Mouse (Mus musculus) embryonic facial prominence, embryonic 11.5 days (tissue): ENCODE data around the gene Zcchc14. TPM values are rescaled to one million over a fixed set of nuclear protein-coding genes. Genes with fewer than 3 reads are reported as not detected.
"Not testable (repeated sequence)": the region's sequence is repeated elsewhere in the genome, so short reads cannot be mapped to it uniquely, and the experiment has no call there.

Experiments used
- ATAC-seq: fragments of 200-750 bp; cut with Nextera tagmentation; replicated peaks from 2 replicates; pipeline ENCODE4 v1.8.0; 2017; ENCODE audit warnings: low read depth; ENCODE audit not compliant: insufficient number of reproducible peaks, low FRiP score, low TSS enrichment
- DNase-seq: peaks from one replicate; pipeline ENCODE4 v3.0.0-alpha.2; 2015; ENCODE audit warnings: low spot score
- H3K27ac ChIP-seq: fragments of 300-500 bp; sonication (generic); replicated peaks from 2 replicates; pipeline ENCODE4 v1.5.1; 2014; ENCODE audit warnings: mild to moderate bottlenecking, low read depth, low read length, control low read depth
- H3K27me3 ChIP-seq: fragments of 300-500 bp; sonication (generic); 2 replicates; pipeline ENCODE4 v1.6.1; 2014; ENCODE audit warnings: mild to moderate bottlenecking, low read length, moderate library complexity, mixed read lengths; ENCODE audit not compliant: control insufficient read depth, insufficient read depth
- H3K36me3 ChIP-seq: fragments of 300-500 bp; sonication (generic); replicated peaks from 2 replicates; pipeline ENCODE4 v1.6.1; 2014; ENCODE audit warnings: low read depth, mild to moderate bottlenecking, low read length, moderate library complexity, mixed read lengths; ENCODE audit not compliant: control insufficient read depth, insufficient read depth
- H3K4me1 ChIP-seq: fragments of 300-500 bp; sonication (generic); 2 replicates; pipeline ENCODE4 v1.6.1; 2014; ENCODE audit warnings: low read length, mixed read lengths; ENCODE audit not compliant: control insufficient read depth, insufficient read depth
- H3K4me2 ChIP-seq: fragments of 300-500 bp; sonication (generic); 2 replicates; pipeline ENCODE4 v1.6.1; 2014; ENCODE audit warnings: low read depth, mild to moderate bottlenecking, control low read depth, low read length, moderate library complexity
- H3K4me3 ChIP-seq: fragments of 300-500 bp; sonication (generic); 2 replicates; pipeline ENCODE4 v1.5.1; 2014; ENCODE audit warnings: low read depth, low read length, control low read depth
- H3K9ac ChIP-seq: fragments of 300-500 bp; sonication (generic); replicated peaks from 2 replicates; pipeline ENCODE4 v1.6.1; 2014; ENCODE audit warnings: mild to moderate bottlenecking, control low read depth, low read length
- H3K9me3 ChIP-seq: fragments of 300-500 bp; sonication (generic); replicated peaks from 2 replicates; pipeline ENCODE4 v1.6.1; 2016; ENCODE audit warnings: mild to moderate bottlenecking, low read length, inconsistent platforms, mixed read lengths; ENCODE audit not compliant: control insufficient read depth
- WGBS: fragments of 180-500 bp; shearing (Covaris S2); extraction: QIAGEN DNeasy Blood & Tissue Kit; methylation state at CpG from one replicate; pipeline ENCODE4 v1.1.7; 2014; 5-methylcytosine and 5-hydroxymethylcytosine counted together
- polyA plus RNA-seq: library from polyadenylated mRNA; unstranded; fragments of >200 nt; fragmentation: Nextera tagmentation; extraction: Ambion mirVana; gene quantifications from 2 replicates; pipeline ENCODE4 v1.2.1, GENCODE M21; 2014

The Zcchc14 gene
- polyA plus RNA-seq, 1 experiment from 2014 or later, result 17.4 TPM

DNA sequence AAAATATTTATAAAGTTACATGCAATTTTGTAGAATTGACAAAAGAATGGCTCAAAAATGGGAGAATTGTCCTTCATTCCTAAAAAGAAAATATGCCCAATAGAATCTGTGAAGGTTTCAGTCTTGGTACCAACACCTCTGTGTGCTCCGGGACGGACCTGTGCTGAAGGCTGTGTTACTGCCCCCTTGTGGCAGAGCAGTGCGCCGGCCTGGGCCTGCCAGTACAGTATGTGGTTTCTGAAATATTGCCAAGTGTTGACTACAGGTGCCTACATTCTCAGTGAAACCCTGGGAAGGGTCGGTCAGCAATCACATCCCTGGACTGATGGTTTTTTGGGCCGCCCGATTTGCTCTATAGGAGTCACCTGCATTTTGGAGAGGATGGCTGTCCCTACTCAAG lies 53.8 kb downstream of the Zcchc14 start:
- peaks cover 13% of the 10 kb centered on the region for H3K36me3 ChIP-seq
- H3K4me2 ChIP-seq, result no peak overlapping the region
- no peak overlapping the region for H3K9ac ChIP-seq
- no peak overlapping the region for H3K27ac ChIP-seq
- H3K4me3 ChIP-seq, result no peak overlapping the region
- WGBS, result 33% methylated on average over 7 of the region's 7 CpGs
- no peaks in the 10 kb centered on the region for H3K4me1 ChIP-seq
- peak; percentile 74; the same call in 1 of the 2 replicates for ATAC-seq
- H3K27me3 ChIP-seq, result no peaks in the 10 kb centered on the region
- peak; percentile 84 for DNase-seq
- no peaks in the 10 kb centered on the region for H3K9me3 ChIP-seq

DNA sequence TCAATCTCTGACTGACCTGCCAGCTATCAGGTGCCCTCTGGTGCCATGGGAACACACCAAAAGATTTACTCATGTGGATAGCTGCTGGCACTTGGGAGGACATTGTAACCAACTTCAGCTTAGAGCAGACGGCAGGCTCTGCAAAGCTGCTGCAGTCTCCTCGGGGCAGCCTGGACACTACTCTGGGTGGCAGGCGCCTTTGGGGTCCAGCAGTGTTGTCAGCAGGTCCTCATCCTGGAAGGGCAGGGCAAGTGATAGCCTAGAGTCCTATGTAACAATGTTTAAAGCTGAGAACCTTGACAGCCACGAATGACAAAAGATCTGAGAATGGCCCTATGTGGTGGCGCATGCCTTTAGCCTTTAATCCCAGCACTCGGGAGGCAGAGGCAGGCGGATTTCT lies 54.5 kb downstream of the Zcchc14 start:
- WGBS, result 91% methylated on average over 7 of the region's 7 CpGs
- H3K9me3 ChIP-seq, result no peaks in the 10 kb centered on the region
- peaks cover 10% of the 10 kb centered on the region for H3K36me3 ChIP-seq
- ATAC-seq, result no peak
- H3K4me1 ChIP-seq, result no peaks in the 10 kb centered on the region
- H3K4me3 ChIP-seq, result no peak overlapping the region
- no peak overlapping the region for H3K9ac ChIP-seq
- H3K27ac ChIP-seq, result no peak overlapping the region
- H3K27me3 ChIP-seq, result no peaks in the 10 kb centered on the region
- no peak for DNase-seq
- no peak overlapping the region for H3K4me2 ChIP-seq

DNA sequence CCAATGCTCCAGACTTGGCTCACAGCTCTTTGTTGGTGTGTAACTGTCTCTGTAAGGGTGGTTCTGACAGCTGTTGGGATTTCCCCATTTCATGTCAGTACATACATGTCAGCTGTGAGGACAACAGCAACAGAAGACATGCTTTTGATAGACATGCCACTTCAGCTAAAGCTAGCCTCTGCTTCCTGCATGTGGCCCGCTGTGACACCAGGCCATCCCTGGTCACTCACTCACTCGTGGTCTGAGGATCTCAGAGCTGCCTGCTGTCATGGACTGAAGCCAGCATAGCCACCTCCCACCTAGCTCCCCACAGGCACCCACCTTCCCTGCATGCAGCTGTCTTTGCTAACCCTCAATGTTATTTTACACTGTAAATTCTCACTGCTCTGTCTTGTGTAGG lies 55.2 kb downstream of the Zcchc14 start:
- H3K4me1 ChIP-seq, ATAC-seq, DNase-seq, H3K4me3 ChIP-seq, H3K9me3 ChIP-seq, H3K36me3 ChIP-seq, H3K9ac ChIP-seq, H3K4me2 ChIP-seq, H3K27me3 ChIP-seq, H3K27ac ChIP-seq: not testable (repeated sequence)
- WGBS, result 93% methylated on average over 2 of the region's 2 CpGs

GRCm38 (mm10) chr8:121593983-121594382 lies 58.7 kb downstream of the Zcchc14 start:
- Histone ChIP-seq H3K4me1 (peaks cover 2% of the 10 kb centered on the region), H3K9me3 (no peaks in the 10 kb centered on the region), H3K36me3 (peaks cover 3% of the 10 kb centered on the region), H3K27me3 (no peaks in the 10 kb centered on the region), H3K27ac (no peak overlapping the region), H3K4me3 (no peak overlapping the region), H3K9ac (no peak overlapping the region), H3K4me2 (no peak overlapping the region)
- ATAC-seq, result no peak
- 73% methylated on average over 9 of the region's 9 CpGs for WGBS
- no peak for DNase-seq

DNA sequence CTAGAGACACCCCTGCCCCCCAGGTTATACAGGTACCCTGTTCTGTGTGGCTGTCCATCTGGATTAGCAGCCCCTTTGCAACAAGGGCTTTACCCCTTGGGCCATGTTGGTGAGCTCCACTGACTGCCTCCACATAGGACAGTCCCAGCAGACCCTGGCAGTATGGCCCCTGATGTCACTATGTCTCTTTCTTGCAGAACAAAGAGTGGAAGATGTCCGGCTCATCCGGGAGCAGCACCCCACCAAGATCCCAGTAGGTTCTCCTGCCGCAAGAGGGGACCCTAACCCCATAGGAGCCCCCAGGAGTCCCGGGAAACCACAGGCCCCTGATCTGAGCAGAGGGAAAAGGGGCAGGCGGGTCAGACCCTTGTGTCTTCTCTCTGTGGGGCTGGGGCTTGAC lies 59.4 kb downstream of the Zcchc14 start:
- ATAC-seq (no peak), DNase-seq (no peak)
- no peaks in the 10 kb centered on the region for H3K9me3 ChIP-seq
- WGBS, result 83% methylated on average over 5 of the region's 5 CpGs
- H3K4me2 ChIP-seq, result no peak overlapping the region
- peaks cover 3% of the 10 kb centered on the region for H3K36me3 ChIP-seq
- H3K9ac ChIP-seq, result no peak overlapping the region
- no peak overlapping the region for H3K27ac ChIP-seq
- no peak overlapping the region for H3K4me3 ChIP-seq
- H3K27me3 ChIP-seq, result no peaks in the 10 kb centered on the region
- H3K4me1 ChIP-seq, result peaks cover 2% of the 10 kb centered on the region

- Histone ChIP-seq H3K4me2 (peak overlapping the region; percentile 79), H3K27me3 (no peaks in the 10 kb centered on the region), H3K27ac (no peak overlapping the region), H3K4me1 (peaks cover 2% of the 10 kb centered on the region), H3K36me3 (peaks cover 3% of the 10 kb centered on the region), H3K9ac (peak overlapping the region; percentile 84), H3K4me3 (peak overlapping the region; percentile 88), H3K9me3 (no peaks in the 10 kb centered on the region)
- 14% methylated on average over 20 of the region's 20 CpGs for WGBS
- DNase-seq, result peak; percentile 62
- peak; percentile 21; the same call in 1 of the 2 replicates for ATAC-seq
Measured at GRCm38 (mm10) chr8:121591178-121592066, 61.3 kb downstream of the Zcchc14 start.

DNA sequence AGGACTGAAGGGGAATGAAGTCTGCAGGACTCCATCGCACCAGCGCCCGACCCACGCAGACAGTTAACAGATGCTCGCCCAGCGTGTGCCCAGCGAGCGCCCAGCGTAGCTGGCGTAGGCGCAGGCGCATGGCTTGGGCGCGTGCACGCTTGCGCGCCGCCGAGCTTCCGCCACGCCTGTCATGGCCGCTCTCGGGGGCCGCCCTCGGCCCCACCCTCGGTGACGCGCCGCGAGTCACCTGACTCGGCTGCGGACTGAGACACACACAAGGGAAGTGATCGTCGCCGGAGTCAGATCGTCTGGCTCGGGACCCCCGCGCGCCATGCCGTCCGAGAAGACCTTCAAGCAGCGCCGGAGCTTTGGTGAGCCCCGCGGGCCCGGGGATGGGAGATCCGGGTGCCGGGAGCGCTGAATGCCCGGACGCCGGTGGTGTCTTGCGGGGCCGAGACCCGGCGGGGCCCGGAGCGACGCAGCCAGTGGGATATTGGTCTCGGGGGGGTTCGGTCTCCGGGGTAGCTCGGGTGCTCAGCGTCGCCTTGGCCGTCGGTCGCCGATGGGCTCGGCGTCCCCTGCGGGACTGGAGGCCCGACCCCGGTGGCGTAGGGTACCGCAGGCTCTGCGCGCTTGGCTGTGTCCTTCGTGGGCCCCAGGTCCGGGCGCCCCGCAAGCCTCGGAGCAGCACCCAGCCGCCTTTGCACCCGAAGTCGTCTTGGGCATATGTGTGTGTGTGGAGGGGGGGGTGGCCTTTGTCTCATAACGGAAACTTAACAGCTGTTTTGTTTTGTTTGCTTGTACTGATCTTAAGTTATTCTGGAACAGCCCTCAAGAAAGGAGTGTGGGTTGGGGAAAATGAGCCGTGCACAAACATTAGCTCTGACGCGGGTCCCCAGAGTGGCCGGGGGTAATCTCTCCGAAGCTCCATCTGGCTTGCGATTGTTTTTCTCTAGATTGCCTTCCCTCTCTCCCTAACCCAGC lies 62.2 kb downstream of the Zcchc14 start, which contains the start of gene Map1lc3b:
Gene Map1lc3b, plus strand, starts transcription at position 159 of the 975 bp plus-strand sequence.
- Histone ChIP-seq H3K9ac (peak within 1 kb of the TSS; percentile 84), H3K4me2 (peak within 1 kb of the TSS; percentile 79), H3K36me3 (peaks cover 3% of the 10 kb centered on the region), H3K4me3 (peak within 1 kb of the TSS; percentile 88), H3K4me1 (peaks cover 2% of the 10 kb centered on the region), H3K27ac (peak within 1 kb of the TSS; percentile 8; the same call in 1 of the 2 replicates), H3K27me3 (no peaks in the 10 kb centered on the region), H3K9me3 (no peaks in the 10 kb centered on the region)
- DNase-seq, result peak; percentile 97
- peak; percentile 55 for ATAC-seq
- WGBS, result under 1% methylated on average over 93 of the region's 94 CpGs
